Mouse (Mus musculus): ENCODE measurements around the gene 4930578C19Rik.
"Not testable (repeated sequence)": the region's sequence is repeated elsewhere in the genome, so short reads cannot be mapped to it uniquely, and the experiment has no call there.

4930578C19Rik gene

DNA sequence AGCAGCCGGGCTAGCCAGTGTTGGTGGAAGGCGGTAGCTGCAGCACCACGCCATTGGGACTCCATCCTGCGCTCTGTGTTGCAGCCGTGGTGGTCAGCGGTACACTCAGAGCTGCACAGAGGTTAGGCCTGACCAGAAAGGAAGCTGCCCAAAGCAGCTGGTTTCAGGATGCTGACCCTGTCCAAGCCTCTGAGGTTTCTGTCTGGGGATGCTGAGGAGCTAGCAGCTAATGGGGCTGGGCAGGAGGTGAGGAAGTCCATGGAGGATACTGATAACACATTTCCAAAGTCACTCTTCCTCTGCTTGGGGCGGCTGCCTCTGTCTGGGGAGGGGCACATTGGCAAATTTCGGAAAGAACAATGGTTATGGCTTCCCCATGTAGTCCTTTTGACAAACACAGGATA is at the start of gene 4930578C19Rik:
Gene 4930578C19Rik (minus strand): TSS at position 200 of the 404 bp plus-strand sequence.
- no peak for DNase-seq (ENCODE audit: low read depth)

DNA sequence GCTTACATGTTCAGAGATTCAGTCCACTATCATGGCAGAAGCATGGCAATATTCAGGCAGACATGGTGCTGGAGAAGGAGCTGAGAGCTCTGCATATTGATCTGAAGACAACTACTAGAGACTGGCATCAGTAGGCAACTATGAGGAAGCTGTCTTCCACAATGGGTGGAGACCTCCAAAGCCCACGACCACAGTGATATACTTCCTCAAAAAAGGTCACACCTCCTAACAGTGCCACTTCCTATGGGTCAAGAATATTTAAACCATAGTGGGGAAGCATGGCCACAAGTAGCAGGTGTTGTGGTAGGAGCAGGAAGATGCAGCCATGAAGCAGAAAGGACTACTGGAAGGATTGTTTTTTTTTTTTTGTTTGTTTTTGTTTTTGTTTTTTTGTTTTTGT is 6.5 kb upstream of the 4930578C19Rik start:
- no peak for DNase-seq (ENCODE audit: low read depth)

DNA sequence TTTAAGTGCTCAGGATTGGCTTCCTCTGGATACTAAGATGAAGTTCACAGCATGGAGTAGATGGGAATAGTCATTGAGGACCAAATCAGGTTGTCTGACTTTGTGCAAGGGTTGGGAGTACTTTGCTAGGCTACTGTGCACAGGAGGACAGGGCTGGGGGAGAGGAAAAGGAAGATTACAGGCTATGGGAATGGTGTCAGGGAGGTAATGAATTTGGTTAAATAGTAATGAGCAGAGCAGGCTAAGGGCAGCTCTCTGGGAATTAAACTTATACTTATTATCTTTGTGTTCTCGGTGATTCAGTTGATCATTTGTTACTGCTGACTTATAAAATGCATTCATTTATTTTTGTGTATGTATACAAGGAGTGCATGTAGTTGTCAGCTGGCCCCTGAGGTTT is 1.7 kb upstream of the 4930578C19Rik start:
- DNase-seq (ENCODE audit: low read depth), result no peak

DNA sequence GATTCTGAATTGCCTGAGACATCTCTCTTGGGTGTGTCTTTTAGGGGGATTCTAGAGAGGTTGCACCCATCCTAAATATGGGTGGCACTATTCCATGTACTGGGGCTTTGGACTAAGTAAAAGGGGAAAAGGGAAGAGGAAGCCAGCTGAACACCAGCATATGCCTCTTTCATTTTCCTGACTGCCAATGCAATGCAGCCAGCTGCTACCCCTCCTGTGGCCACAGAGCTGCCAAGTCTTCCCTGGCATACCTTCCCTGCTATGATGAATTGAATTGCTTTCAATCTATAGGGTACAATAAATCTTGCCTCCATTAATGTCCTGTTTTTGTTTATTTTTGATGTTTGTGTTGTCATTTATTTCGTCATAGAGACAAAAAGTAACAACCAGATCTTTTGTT is 9.6 kb downstream of the 4930578C19Rik start:
- DNase-seq (ENCODE audit: low read depth), result no peak

DNA sequence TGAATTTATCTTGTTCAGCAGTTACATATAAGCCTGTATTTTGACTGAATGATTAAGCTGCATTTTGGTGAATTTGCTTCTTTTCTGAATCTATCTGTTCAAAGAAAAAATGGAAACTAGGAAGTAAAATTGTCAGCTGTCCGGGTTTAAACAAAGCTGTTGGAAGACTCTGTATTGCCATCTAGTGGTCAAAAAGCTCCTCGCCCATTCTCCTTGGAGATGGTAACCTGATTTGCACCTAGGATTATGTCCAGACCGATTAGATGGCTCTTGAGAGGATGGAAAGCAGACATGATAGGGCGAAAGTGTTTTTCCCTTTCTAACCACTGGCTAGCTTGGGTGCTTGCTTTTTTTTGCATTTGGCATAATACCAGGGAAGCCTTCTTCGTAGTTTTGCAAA is 19.1 kb downstream of the 4930578C19Rik start:
- peak; percentile 80 for DNase-seq (ENCODE audit: low read depth)

DNA sequence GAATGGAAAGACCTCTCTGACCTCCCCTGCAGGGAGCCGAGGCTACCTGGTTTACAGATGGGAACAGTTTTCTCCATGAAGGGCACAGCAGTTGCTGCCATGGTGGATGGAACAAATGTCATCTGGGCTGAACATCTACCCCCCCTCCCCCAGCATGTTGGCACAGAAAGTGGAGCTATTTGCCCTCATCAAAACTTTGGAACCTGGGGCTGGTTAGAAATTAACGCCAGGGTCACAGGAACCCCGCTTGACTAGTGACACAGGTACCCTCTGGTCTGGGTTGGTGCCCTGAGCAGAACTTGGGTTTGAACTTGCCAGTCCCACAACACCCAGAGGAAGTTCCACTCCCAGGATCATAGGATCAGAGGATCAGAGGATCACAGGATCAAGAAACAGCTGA is 35.7 kb downstream of the 4930578C19Rik start:
- no peak for DNase-seq (ENCODE audit: low read depth)

DNA sequence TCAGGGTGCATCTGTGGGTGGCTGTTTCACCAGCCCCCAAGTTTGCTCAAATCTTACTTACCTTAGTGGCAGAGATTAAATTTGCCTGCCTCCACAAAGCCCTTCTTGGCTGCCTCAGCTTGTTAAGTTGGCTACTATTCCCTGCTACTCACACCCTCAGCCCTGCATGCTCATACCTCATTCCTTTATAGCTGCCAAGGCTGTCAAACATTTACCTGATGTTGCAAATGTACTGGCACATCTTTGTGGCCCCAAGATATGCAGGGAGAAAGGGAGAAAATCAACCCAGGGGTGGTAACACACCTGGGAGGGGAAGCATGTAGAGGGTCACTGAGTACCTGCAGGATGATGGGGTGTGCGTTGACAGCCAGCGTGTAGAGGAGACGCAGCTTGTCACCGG is 38.0 kb downstream of the 4930578C19Rik start:
- DNase-seq (ENCODE audit: low read depth), result no peak

DNA sequence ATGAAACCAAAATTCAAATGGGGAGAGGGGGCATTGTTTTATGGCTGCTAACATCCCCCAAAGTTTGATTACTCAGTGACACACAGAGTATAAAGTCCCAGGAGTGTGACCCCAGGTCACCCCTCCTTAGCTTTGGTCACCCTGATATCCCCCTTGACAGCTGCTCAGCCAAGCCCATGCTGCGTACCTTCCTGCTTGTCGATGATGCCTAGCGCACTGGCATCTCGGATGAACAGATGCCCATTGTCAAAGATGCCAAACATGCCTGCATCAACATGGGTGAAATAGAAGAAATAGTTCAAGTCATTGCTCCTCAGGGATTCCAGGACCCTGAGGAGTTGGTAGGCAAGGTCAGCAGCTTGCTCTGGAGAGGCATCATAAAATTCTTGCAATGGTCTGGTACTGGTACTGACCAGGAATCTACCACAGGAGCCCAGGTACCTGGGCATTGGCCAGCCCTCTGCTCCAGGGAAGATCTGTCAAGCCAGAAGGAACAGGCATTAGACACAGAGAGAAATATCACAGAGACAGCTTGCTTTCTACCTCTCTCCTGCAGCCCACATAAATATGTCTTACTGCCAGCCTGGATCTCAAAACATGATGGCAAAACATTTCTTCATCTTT is 40.9 kb downstream of the 4930578C19Rik start:
- no peak for DNase-seq (ENCODE audit: low read depth)

DNA sequence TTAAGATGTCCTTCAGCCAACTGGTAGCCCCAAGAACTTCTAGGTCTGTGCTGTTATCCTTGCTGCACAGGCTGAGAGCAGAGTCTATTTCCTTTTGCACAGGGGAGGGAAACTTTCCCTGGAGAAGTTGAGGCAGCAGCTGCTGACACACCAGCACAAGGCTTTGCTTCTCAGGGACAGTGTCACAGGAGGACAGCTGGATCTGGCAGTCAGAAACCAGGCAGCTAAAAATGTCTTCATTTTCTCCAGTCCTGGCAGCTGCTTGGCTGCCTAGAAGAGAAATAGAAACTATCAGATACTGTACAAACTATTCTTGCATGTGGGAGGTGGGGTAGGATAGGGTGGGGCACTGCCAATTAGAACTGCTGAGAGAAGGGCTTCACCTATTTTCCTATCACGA is 42.2 kb downstream of the 4930578C19Rik start:
- no peak for DNase-seq (ENCODE audit: low read depth)

DNA sequence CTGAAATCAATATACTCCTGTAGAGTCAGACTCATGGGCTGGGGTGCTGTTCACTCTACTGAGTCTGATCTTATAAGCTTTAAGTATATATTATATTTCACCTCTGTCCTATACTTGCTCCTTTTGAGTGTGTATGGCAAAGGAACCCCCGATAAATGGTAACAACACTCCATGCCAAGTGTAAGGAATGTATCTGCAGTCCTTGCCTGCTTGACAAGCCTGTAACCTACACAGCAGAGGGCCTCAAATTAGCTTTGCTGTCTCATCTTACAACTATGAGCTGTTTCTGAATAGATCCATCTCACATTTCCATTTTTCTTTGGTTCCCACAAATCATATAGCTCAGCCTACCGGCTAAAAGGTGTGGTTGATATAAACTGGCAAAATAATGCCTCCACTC is 46.6 kb downstream of the 4930578C19Rik start:
- no peak for DNase-seq (ENCODE audit: low read depth)

DNA sequence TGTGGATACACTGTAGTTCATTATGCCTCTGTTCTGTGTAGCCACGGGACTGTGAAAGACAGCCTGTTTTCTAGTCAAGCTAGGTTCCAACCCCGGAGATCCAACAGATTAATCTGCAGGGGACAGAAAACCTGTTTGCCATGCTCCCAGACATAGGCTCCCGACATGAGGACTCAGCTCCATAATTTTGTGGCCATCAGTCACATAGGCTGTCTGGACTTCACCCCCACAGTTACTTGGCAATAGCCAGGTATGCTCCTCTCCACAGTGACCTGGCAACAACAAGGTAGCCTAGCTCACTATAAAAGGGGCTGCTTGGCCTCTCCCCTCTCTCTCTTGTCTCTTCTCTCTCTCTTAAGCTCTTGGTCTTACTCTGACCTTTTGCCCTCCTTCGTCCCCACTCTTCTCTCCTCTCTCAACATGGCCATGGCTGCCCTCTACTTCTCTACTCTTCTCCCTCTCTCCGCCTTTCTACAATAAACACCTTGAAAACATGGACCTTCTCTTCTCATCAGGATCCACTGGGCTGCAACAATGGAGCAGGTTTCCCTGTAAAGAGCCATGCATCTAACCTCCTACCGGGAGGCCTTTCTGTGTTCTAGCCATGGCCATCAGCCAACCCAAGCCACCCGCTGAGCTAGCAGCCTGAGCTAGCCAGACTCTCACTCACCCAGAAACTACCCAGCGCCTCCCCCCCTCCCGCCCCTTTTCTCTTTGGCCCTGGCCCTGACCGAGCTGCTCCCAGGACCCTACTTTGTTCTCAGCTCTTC is 49.9 kb downstream of the 4930578C19Rik start:
- no peak for DNase-seq (ENCODE audit: low read depth)

DNA sequence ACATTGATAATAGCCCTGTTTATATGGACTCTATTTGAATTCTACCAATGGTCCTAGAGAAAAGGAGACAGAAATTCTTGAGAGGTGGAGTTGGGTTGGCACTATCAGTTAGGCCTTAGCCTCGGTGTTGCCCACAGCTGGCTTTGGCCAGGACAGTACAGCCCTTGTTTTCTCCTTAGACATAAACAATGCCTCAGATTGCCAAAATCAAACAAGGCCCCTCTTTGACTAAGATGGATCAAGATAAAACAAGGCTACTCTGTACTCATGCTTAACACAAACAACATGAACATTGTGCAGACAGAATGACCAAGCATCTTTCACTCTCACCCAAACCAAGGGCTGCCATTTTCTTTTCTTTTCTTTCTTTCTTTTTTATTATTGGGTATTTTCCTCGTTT is 51.6 kb downstream of the 4930578C19Rik start:
- DNase-seq (ENCODE audit: low read depth), result no peak

DNA sequence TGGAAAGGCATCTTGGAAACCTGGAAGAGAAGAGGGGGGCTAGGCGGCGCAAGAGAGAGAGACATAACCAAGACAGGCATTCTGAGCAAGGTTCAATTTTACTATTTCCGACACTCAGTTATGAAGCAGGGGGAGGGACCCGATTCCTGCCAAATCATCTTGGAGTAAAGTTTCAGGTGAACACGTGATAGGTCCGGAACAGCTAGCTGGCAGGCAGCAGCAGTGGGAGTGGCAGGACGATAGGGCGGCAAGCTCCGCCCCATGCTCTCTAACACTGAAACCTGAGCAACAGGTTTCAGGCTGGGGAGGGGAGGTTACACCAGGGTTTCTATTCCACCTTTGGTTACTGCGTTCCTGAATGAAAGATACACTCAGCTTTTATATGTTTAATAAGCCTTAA is 58.9 kb downstream of the 4930578C19Rik start:
- DNase-seq (ENCODE audit: low read depth), result no peak

DNA sequence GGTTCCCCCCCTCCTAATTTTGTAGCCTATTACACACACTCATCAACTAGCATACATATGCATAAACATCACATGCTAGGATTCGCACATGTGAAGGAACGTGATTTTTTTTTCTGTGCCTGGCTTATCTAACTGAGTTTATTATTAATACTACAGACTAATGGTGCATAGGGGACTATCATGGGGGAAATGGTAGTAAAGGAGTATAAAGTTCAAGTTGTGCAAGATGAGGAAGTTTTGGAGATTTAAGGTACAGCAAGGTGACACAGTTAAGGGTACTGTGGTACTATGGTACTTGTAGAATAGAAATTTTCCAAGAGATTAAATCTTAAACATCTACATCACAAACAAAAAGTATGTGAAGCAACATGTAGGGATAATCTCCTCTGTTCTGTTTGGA is 64.5 kb downstream of the 4930578C19Rik start:
- no peak for DNase-seq (ENCODE audit: low read depth)

DNA sequence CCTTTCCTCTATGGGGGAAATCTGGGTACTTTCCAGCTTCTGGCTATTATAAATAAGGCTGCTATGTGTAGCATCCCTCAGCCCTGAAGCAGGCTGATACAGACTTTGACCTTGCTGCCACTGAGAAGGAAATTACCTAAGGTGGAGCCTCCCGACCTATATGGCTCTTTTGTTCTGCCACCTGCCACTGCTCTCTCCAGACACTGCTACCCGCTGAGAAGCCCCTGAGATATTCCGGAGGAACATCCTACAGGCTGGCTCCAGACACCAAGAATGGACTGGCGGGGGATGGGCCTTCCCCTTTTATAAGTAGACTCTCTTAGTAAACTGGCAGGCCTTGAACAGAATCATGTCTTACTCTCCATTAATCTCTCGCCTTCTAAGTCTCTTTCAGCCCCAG is 77.0 kb downstream of the 4930578C19Rik start:
- DNase-seq (ENCODE audit: low read depth), result not testable (repeated sequence)

All from NIH3T3 (cell line).